Mouse (Mus musculus) mature B cell (primary cell): ENCODE data around the gene Tox2.

Source experiments
- in situ Hi-C: fragments of 300-500 bp; cut with MboI; formaldehyde crosslinking; loops from 2 replicates; pipeline ENCODE4 v1.14.3; 2019

The Tox2 gene

GRCm38 (mm10) chr2:163202884-163203634 lies at the start of gene Tox2:
TSS of gene Tox2 (plus strand) at chr2:163203125.
- in situ Hi-C loops, result no loop called here

- in situ Hi-C loops, result no loop called here
Observed at GRCm38 (mm10) chr2:163154673-163155072, 48.3 kb upstream of the Tox2 start.

- in situ Hi-C loops, result no loop called here
Observed at GRCm38 (mm10) chr2:163158979-163159378, 43.9 kb upstream of the Tox2 start.

- in situ Hi-C loops, result no loop called here
Observed at GRCm38 (mm10) chr2:163164461-163164990, 38.4 kb upstream of the Tox2 start.

GRCm38 (mm10) chr2:163166067-163166805 lies 36.7 kb upstream of the Tox2 start:
- in situ Hi-C loops, result no loop called here

- in situ Hi-C loops, result no loop called here
Observed at GRCm38 (mm10) chr2:163171891-163172290, 31.0 kb upstream of the Tox2 start.

- in situ Hi-C loops, result no loop called here
Observed at GRCm38 (mm10) chr2:163174066-163174465, 28.9 kb upstream of the Tox2 start.

GRCm38 (mm10) chr2:163175831-163176230 lies 27.1 kb upstream of the Tox2 start:
- in situ Hi-C loops, result no loop called here

GRCm38 (mm10) chr2:163176502-163176901 lies 26.4 kb upstream of the Tox2 start:
- in situ Hi-C loops, result no loop called here

- in situ Hi-C loops, result no loop called here
Observed at GRCm38 (mm10) chr2:163187552-163187951, 15.4 kb upstream of the Tox2 start.

- in situ Hi-C loops, result no loop called here
Observed at GRCm38 (mm10) chr2:163189596-163189995, 13.3 kb upstream of the Tox2 start.

GRCm38 (mm10) chr2:163190004-163190441 lies 12.9 kb upstream of the Tox2 start:
- in situ Hi-C loops, result no loop called here

GRCm38 (mm10) chr2:163192485-163192884 lies 10.4 kb upstream of the Tox2 start:
- in situ Hi-C loops, result no loop called here

- in situ Hi-C loops, result no loop called here
Observed at GRCm38 (mm10) chr2:163194015-163194414, 8.9 kb upstream of the Tox2 start.

GRCm38 (mm10) chr2:163194543-163194942 lies 8.4 kb upstream of the Tox2 start:
- in situ Hi-C loops, result no loop called here

- in situ Hi-C loops, result no loop called here
Observed at GRCm38 (mm10) chr2:163195106-163195833, 7.7 kb upstream of the Tox2 start.

GRCm38 (mm10) chr2:163195834-163196145 lies 7.1 kb upstream of the Tox2 start:
- in situ Hi-C loops, result no loop called here

GRCm38 (mm10) chr2:163201897-163202296 lies 1.0 kb upstream of the Tox2 start:
- in situ Hi-C loops, result no loop called here

GRCm38 (mm10) chr2:163202553-163202883 lies 407 bp upstream of the Tox2 start:
- in situ Hi-C loops, result no loop called here

- in situ Hi-C loops, result no loop called here
Observed at GRCm38 (mm10) chr2:163203635-163204547, 966 bp downstream of the Tox2 start.

- in situ Hi-C loops, result no loop called here
Observed at GRCm38 (mm10) chr2:163204548-163205261, 1.8 kb downstream of the Tox2 start.
